Mouse (Mus musculus): ENCODE measurements around the gene Shq1. TPM values are rescaled to one million over a fixed set of nuclear protein-coding genes. Genes with fewer than 3 reads are reported as not detected.
A peak's percentile ranks its signal among the peaks of the same experiment; 100 is the strongest.

Shq1 gene
- polyA plus RNA-seq, 1 experiment from 2014 or later: 6.8 TPM

GRCm38 (mm10) chr6:100622861-100623507 is 48.0 kb downstream of the Shq1 start:
- 70% methylated on average over 2 of the region's 2 CpGs for WGBS
- no peaks in the 10 kb centered on the region for H3K4me1 ChIP-seq (ENCODE audit: control insufficient read depth, insufficient read depth, low read length)
- no peak overlapping the region for H3K27ac ChIP-seq (ENCODE audit: low read depth, low read length)
- H3K9me3 ChIP-seq (ENCODE audit: control insufficient read depth, low read length): no peaks in the 10 kb centered on the region
- H3K36me3 ChIP-seq (ENCODE audit: control insufficient read depth, insufficient read depth, low read length): no peaks in the 10 kb centered on the region
- H3K4me3 ChIP-seq (ENCODE audit: low read depth, low read length): no peak overlapping the region
- H3K27me3 ChIP-seq (ENCODE audit: control insufficient read depth, insufficient read depth, low read length): no peaks in the 10 kb centered on the region
- no peak for ATAC-seq (ENCODE audit: low read depth)
- H3K4me2 ChIP-seq (ENCODE audit: low read depth, low read length): no peak overlapping the region
- no peak overlapping the region for H3K9ac ChIP-seq (replicated peaks; ENCODE audit: low read depth, low read length)

- Histone ChIP-seq H3K9me3 (ENCODE audit: control insufficient read depth, low read length) (no peaks in the 10 kb centered on the region), H3K4me2 (ENCODE audit: low read depth, low read length) (no peak overlapping the region), H3K36me3 (ENCODE audit: control insufficient read depth, insufficient read depth, low read length) (no peaks in the 10 kb centered on the region), H3K4me1 (ENCODE audit: control insufficient read depth, insufficient read depth, low read length) (no peaks in the 10 kb centered on the region), H3K27ac (ENCODE audit: low read depth, low read length) (no peak overlapping the region), H3K4me3 (ENCODE audit: low read depth, low read length) (no peak overlapping the region), H3K9ac (replicated peaks; ENCODE audit: low read depth, low read length) (no peak overlapping the region), H3K27me3 (ENCODE audit: control insufficient read depth, insufficient read depth, low read length) (no peaks in the 10 kb centered on the region)
- ATAC-seq (ENCODE audit: low read depth): no peak
- 79% methylated on average over 3 of the region's 3 CpGs for WGBS
Observed at GRCm38 (mm10) chr6:100620411-100620810, 50.5 kb downstream of the Shq1 start.

GRCm38 (mm10) chr6:100619309-100619708 is 51.6 kb downstream of the Shq1 start:
- H3K27ac ChIP-seq (ENCODE audit: low read depth, low read length): no peak overlapping the region
- no peak for ATAC-seq (ENCODE audit: low read depth)
- 85% methylated on average over 7 of the region's 7 CpGs for WGBS
- H3K9ac ChIP-seq (replicated peaks; ENCODE audit: low read depth, low read length): no peak overlapping the region
- no peaks in the 10 kb centered on the region for H3K9me3 ChIP-seq (ENCODE audit: control insufficient read depth, low read length)
- no peaks in the 10 kb centered on the region for H3K36me3 ChIP-seq (ENCODE audit: control insufficient read depth, insufficient read depth, low read length)
- H3K4me1 ChIP-seq (ENCODE audit: control insufficient read depth, insufficient read depth, low read length): no peaks in the 10 kb centered on the region
- H3K27me3 ChIP-seq (ENCODE audit: control insufficient read depth, insufficient read depth, low read length): no peaks in the 10 kb centered on the region
- H3K4me3 ChIP-seq (ENCODE audit: low read depth, low read length): no peak overlapping the region
- H3K4me2 ChIP-seq (ENCODE audit: low read depth, low read length): no peak overlapping the region

- Histone ChIP-seq H3K4me1 (ENCODE audit: control insufficient read depth, insufficient read depth, low read length) (no peaks in the 10 kb centered on the region), H3K9ac (replicated peaks; ENCODE audit: low read depth, low read length) (no peak overlapping the region), H3K27ac (ENCODE audit: low read depth, low read length) (no peak overlapping the region), H3K27me3 (ENCODE audit: control insufficient read depth, insufficient read depth, low read length) (no peaks in the 10 kb centered on the region), H3K9me3 (ENCODE audit: control insufficient read depth, low read length) (no peaks in the 10 kb centered on the region), H3K4me2 (ENCODE audit: low read depth, low read length) (no peak overlapping the region), H3K4me3 (ENCODE audit: low read depth, low read length) (no peak overlapping the region), H3K36me3 (ENCODE audit: control insufficient read depth, insufficient read depth, low read length) (no peaks in the 10 kb centered on the region)
- WGBS: 92% methylated on average over 4 of the region's 4 CpGs
- no peak for ATAC-seq (ENCODE audit: low read depth)
Observed at GRCm38 (mm10) chr6:100616133-100616532, 54.8 kb downstream of the Shq1 start.

- Histone ChIP-seq H3K36me3 (ENCODE audit: control insufficient read depth, insufficient read depth, low read length) (no peaks in the 10 kb centered on the region), H3K4me1 (ENCODE audit: control insufficient read depth, insufficient read depth, low read length) (no peaks in the 10 kb centered on the region), H3K27me3 (ENCODE audit: control insufficient read depth, insufficient read depth, low read length) (no peaks in the 10 kb centered on the region), H3K4me2 (ENCODE audit: low read depth, low read length) (no peak overlapping the region), H3K9ac (replicated peaks; ENCODE audit: low read depth, low read length) (no peak overlapping the region), H3K27ac (ENCODE audit: low read depth, low read length) (no peak overlapping the region), H3K9me3 (ENCODE audit: control insufficient read depth, low read length) (no peaks in the 10 kb centered on the region), H3K4me3 (ENCODE audit: low read depth, low read length) (no peak overlapping the region)
- WGBS: 37% methylated on average over 6 of the region's 6 CpGs
- peak; percentile 24; the same call in 1 of the 2 replicates for ATAC-seq (ENCODE audit: low read depth)
Observed at GRCm38 (mm10) chr6:100613593-100614267, 57.2 kb downstream of the Shq1 start.

GRCm38 (mm10) chr6:100610897-100611575 is 59.9 kb downstream of the Shq1 start:
- Histone ChIP-seq H3K36me3 (ENCODE audit: control insufficient read depth, insufficient read depth, low read length) (no peaks in the 10 kb centered on the region), H3K9me3 (ENCODE audit: control insufficient read depth, low read length) (no peaks in the 10 kb centered on the region), H3K9ac (replicated peaks; ENCODE audit: low read depth, low read length) (no peak overlapping the region), H3K4me2 (ENCODE audit: low read depth, low read length) (no peak overlapping the region), H3K4me3 (ENCODE audit: low read depth, low read length) (no peak overlapping the region), H3K27ac (ENCODE audit: low read depth, low read length) (no peak overlapping the region), H3K27me3 (ENCODE audit: control insufficient read depth, insufficient read depth, low read length) (no peaks in the 10 kb centered on the region), H3K4me1 (ENCODE audit: control insufficient read depth, insufficient read depth, low read length) (no peaks in the 10 kb centered on the region)
- no peak for ATAC-seq (ENCODE audit: low read depth)
- 92% methylated on average over 7 of the region's 7 CpGs for WGBS

GRCm38 (mm10) chr6:100610182-100610581 is 60.8 kb downstream of the Shq1 start:
- no peaks in the 10 kb centered on the region for H3K36me3 ChIP-seq (ENCODE audit: control insufficient read depth, insufficient read depth, low read length)
- no peaks in the 10 kb centered on the region for H3K9me3 ChIP-seq (ENCODE audit: control insufficient read depth, low read length)
- H3K4me2 ChIP-seq (ENCODE audit: low read depth, low read length): no peak overlapping the region
- no peaks in the 10 kb centered on the region for H3K27me3 ChIP-seq (ENCODE audit: control insufficient read depth, insufficient read depth, low read length)
- no peak overlapping the region for H3K9ac ChIP-seq (replicated peaks; ENCODE audit: low read depth, low read length)
- ATAC-seq (ENCODE audit: low read depth): no peak
- H3K27ac ChIP-seq (ENCODE audit: low read depth, low read length): no peak overlapping the region
- no peaks in the 10 kb centered on the region for H3K4me1 ChIP-seq (ENCODE audit: control insufficient read depth, insufficient read depth, low read length)
- no peak overlapping the region for H3K4me3 ChIP-seq (ENCODE audit: low read depth, low read length)
- 84% methylated on average over 7 of the region's 8 CpGs for WGBS

- 84% methylated on average over 3 of the region's 3 CpGs for WGBS
- no peak overlapping the region for H3K27ac ChIP-seq (ENCODE audit: low read depth, low read length)
- no peak overlapping the region for H3K4me2 ChIP-seq (ENCODE audit: low read depth, low read length)
- H3K27me3 ChIP-seq (ENCODE audit: control insufficient read depth, insufficient read depth, low read length): no peaks in the 10 kb centered on the region
- no peaks in the 10 kb centered on the region for H3K36me3 ChIP-seq (ENCODE audit: control insufficient read depth, insufficient read depth, low read length)
- no peak for ATAC-seq (ENCODE audit: low read depth)
- H3K9ac ChIP-seq (replicated peaks; ENCODE audit: low read depth, low read length): no peak overlapping the region
- H3K4me1 ChIP-seq (ENCODE audit: control insufficient read depth, insufficient read depth, low read length): no peaks in the 10 kb centered on the region
- H3K4me3 ChIP-seq (ENCODE audit: low read depth, low read length): no peak overlapping the region
- H3K9me3 ChIP-seq (ENCODE audit: control insufficient read depth, low read length): no peaks in the 10 kb centered on the region
Observed at GRCm38 (mm10) chr6:100609256-100609655, 61.7 kb downstream of the Shq1 start.

- no peaks in the 10 kb centered on the region for H3K36me3 ChIP-seq (ENCODE audit: control insufficient read depth, insufficient read depth, low read length)
- H3K27ac ChIP-seq (ENCODE audit: low read depth, low read length): no peak overlapping the region
- H3K4me3 ChIP-seq (ENCODE audit: low read depth, low read length): no peak overlapping the region
- no peaks in the 10 kb centered on the region for H3K9me3 ChIP-seq (ENCODE audit: control insufficient read depth, low read length)
- H3K4me1 ChIP-seq (ENCODE audit: control insufficient read depth, insufficient read depth, low read length): no peaks in the 10 kb centered on the region
- H3K9ac ChIP-seq (replicated peaks; ENCODE audit: low read depth, low read length): no peak overlapping the region
- 91% methylated on average over 3 of the region's 3 CpGs for WGBS
- no peak overlapping the region for H3K4me2 ChIP-seq (ENCODE audit: low read depth, low read length)
- no peak for ATAC-seq (ENCODE audit: low read depth)
- no peaks in the 10 kb centered on the region for H3K27me3 ChIP-seq (ENCODE audit: control insufficient read depth, insufficient read depth, low read length)
Observed at GRCm38 (mm10) chr6:100608429-100608828, 62.5 kb downstream of the Shq1 start.
